ENCODE assay signal across 20 mouse cellular contexts in genomic region chr6:54337321-54337720, GRCm38 (mm10). TPM values are rescaled to one million over a fixed set of nuclear protein-coding genes. Genes with fewer than 3 reads are reported as not detected.
DNase-seq lines count a peak whose midpoint lies in the region; ATAC-seq lines count a peak whose summit lies in the region.
"Had no signal": no experiment of that assay in that cellular context is flagged by ENCODE, and none has a peak within 500 bp of the region (broad histone marks: within the 10 kb centered on the region; RNA-seq: fewer than 3 reads in every experiment).

No protein-coding gene starts in this region.

- no peak overlapping the region for H3K27ac ChIP-seq in hindbrain, embryonic 11.5 days (ENCODE audit: low read depth, low read length)
- H3K27ac ChIP-seq: embryonic facial prominence, embryonic 10.5 days; hindbrain, embryonic 12.5 days had no signal

- H3K4me2 ChIP-seq in hindbrain, embryonic 11.5 days (replicated peaks; ENCODE audit: low read depth, low read length): no peak overlapping the region
- H3K4me2 ChIP-seq: heart, embryonic 12.5 days; hindbrain, embryonic 12.5 days had no signal

- no peak overlapping the region for H3K4me3 ChIP-seq in hindbrain, embryonic 11.5 days (ENCODE audit: low read depth, low read length)
- H3K4me3 ChIP-seq: embryonic facial prominence, embryonic 10.5 days; heart, embryonic 12.5 days; hindbrain, embryonic 12.5 days had no signal

- 83% methylated on average over 6 of the region's 6 CpGs for WGBS in hindbrain, embryonic 11.5 days

- H3K9me3 ChIP-seq in hindbrain, embryonic 11.5 days (ENCODE audit: control insufficient read depth, low read length): no peaks in the 10 kb centered on the region
- H3K9me3 ChIP-seq: embryonic facial prominence, embryonic 10.5 days; heart, embryonic 12.5 days; hindbrain, embryonic 12.5 days had no signal

- no peak overlapping the region for H3K9ac ChIP-seq in hindbrain, embryonic 11.5 days (ENCODE audit: low read depth, low read length)
- H3K9ac ChIP-seq: forebrain, postnatal 0 days; heart, embryonic 12.5 days; hindbrain, embryonic 12.5 days had no signal

- no peaks in the 10 kb centered on the region for H3K27me3 ChIP-seq in hindbrain, embryonic 11.5 days (ENCODE audit: control insufficient read depth, insufficient read depth, low read length)
- H3K27me3 ChIP-seq: hindbrain, embryonic 12.5 days had no signal

- no peak for ATAC-seq in hindbrain, embryonic 11.5 days (ENCODE audit: low FRiP score)
- ATAC-seq: forebrain, postnatal 0 days; midbrain, embryonic 16.5 days had no signal

- no peaks in the 10 kb centered on the region for H3K36me3 ChIP-seq in hindbrain, embryonic 11.5 days (ENCODE audit: control insufficient read depth, insufficient read depth, low read length)
- H3K36me3 ChIP-seq: embryonic facial prominence, embryonic 10.5 days; heart, embryonic 12.5 days; hindbrain, embryonic 12.5 days had no signal

- H3K4me1 ChIP-seq in hindbrain, embryonic 11.5 days (replicated peaks; ENCODE audit: control insufficient read depth, insufficient read depth, low read length): no peaks in the 10 kb centered on the region

- DNase-seq in cerebellum, adult 11-12 months: peak; percentile 72
- no peak for DNase-seq in cerebellum, postnatal 4 days (ENCODE audit: low spot score in 2 of 2)
- peak; percentile 80 for DNase-seq in brain, adult 2 months (ENCODE audit: low read depth, low spot score)
- peak; percentile 76 to 82 for DNase-seq in cerebellum, postnatal 10 days
- DNase-seq in layer of hippocampus, adult 9-11 months: peak; percentile 47
- DNase-seq in hindbrain, embryonic 11.5 days (ENCODE audit: low spot score): no peak
- no peak for DNase-seq in thymus, postnatal 36 days
- no peak for DNase-seq in spleen, postnatal 36 days (ENCODE audit: low spot score in 2 of 2)
- DNase-seq: adrenal gland, postnatal 36 days; forebrain, postnatal 0 days; gastrocnemius, postnatal 14 days; heart, adult 18-20 months; heart, postnatal 10 days; kidney, adult 11 months; lung, postnatal 4 days; thymus, postnatal 4 days had no signal

RNA-seq across cellular contexts. Expression of gene Prr15, which starts 11.7 kb away (rescaled TPM):
- 0.36 and 0.86 TPM in 2 replicates for polyA plus RNA-seq in hindbrain, embryonic 11.5 days (2014; fragmentation: Nextera tagmentation; extraction: Ambion mirVana)

Comparison
In these comparisons a context has a peak if more than half of its experiments do, and no peak if none do; other contexts are left out.
1. DNase-seq: peak in cerebellum, adult 11-12 months (single experiment), brain, adult 2 months (single experiment), cerebellum, postnatal 10 days (2 of 2) and layer of hippocampus, adult 9-11 months (single experiment); none in cerebellum, postnatal 4 days (0 of 2), hindbrain, embryonic 11.5 days (single experiment), thymus, postnatal 36 days (0 of 2) and spleen, postnatal 36 days (0 of 2).